Mouse (Mus musculus) liver, embryonic 14.5 days (tissue): ENCODE measurements around the gene Ddo. TPM values are rescaled to one million over a fixed set of nuclear protein-coding genes. Genes with fewer than 3 reads are reported as not detected.

Source experiments
- ATAC-seq: fragments of 200-750 bp; cut with Nextera tagmentation; 2 replicates; pipeline ENCODE4 v1.8.0; 2017; ENCODE audit warnings: moderate number of reproducible peaks, mild to moderate bottlenecking, moderate library complexity; ENCODE audit not compliant: insufficient read depth
- DNase-seq, 3 experiments: peaks; one replicate each; pipeline ENCODE4 v3.0.0-alpha.2; 2012 to 2013; ENCODE audit warnings: low read depth in 3 of 3, low spot score in 3 of 3
- H3K27ac ChIP-seq: fragments of 300-500 bp; sonication (generic); 2 replicates; pipeline ENCODE4 v1.5.1; 2014; ENCODE audit warnings: moderate library complexity, mild to moderate bottlenecking, control low read depth, inconsistent platforms
- H3K27me3 ChIP-seq: fragments of 300-500 bp; sonication (generic); 2 replicates; pipeline ENCODE4 v1.6.1; 2014; ENCODE audit warnings: mild to moderate bottlenecking, low read length, moderate library complexity; ENCODE audit not compliant: control insufficient read depth, insufficient read depth
- H3K36me3 ChIP-seq: fragments of 300-500 bp; sonication (generic); replicated peaks from 2 replicates; pipeline ENCODE4 v1.6.1; 2014; ENCODE audit warnings: low read depth; ENCODE audit not compliant: control insufficient read depth, insufficient read depth
- H3K4me1 ChIP-seq, 2 experiments: fragments of 200-500 bp in 1 of 2; fragments of 300-500 bp in 1 of 2; sonication (generic) in 1 of 2; replicated peaks; 2 replicates each; pipeline ENCODE4 v1.6.1; 2012 to 2014; ENCODE audit warnings: antibody characterized with exemption in 1 of 2, inconsistent platforms in 1 of 2, low read length in 1 of 2; ENCODE audit not compliant: control insufficient read depth in 2 of 2, insufficient read depth in 2 of 2
- H3K4me2 ChIP-seq: fragments of 300-500 bp; sonication (generic); 2 replicates; pipeline ENCODE4 v1.6.1; 2014; ENCODE audit warnings: low read depth, mild to moderate bottlenecking, control low read depth, moderate library complexity
- H3K4me3 ChIP-seq, 2 experiments: fragments of 200-500 bp in 1 of 2; fragments of 300-500 bp in 1 of 2; sonication (generic) in 1 of 2; 2 replicates each; pipeline ENCODE4 v1.5.1; 2012 to 2014; ENCODE audit warnings: low read depth in 2 of 2, low read length in 2 of 2, mild to moderate bottlenecking in 2 of 2, control low read depth in 1 of 2, inconsistent platforms in 1 of 2, moderate library complexity in 1 of 2; ENCODE audit not compliant: insufficient read depth in 1 of 2
- H3K9ac ChIP-seq: fragments of 300-500 bp; sonication (generic); replicated peaks from 2 replicates; pipeline ENCODE4 v1.6.1; 2014; ENCODE audit warnings: mild to moderate bottlenecking, control low read depth, moderate library complexity
- H3K9me3 ChIP-seq: fragments of 300-500 bp; sonication (generic); 2 replicates; pipeline ENCODE4 v1.6.1; 2016; ENCODE audit warnings: low read length, mixed read lengths; ENCODE audit not compliant: control insufficient read depth
- CTCF ChIP-seq: IDR thresholded peaks from 2 replicates; pipeline ENCODE4 v1.5.1; 2016; ENCODE audit warnings: antibody characterized with exemption, low read depth, control low read depth
- EP300 ChIP-seq: IDR thresholded peaks from 2 replicates; pipeline ENCODE4 v1.6.1; 2016; ENCODE audit warnings: antibody characterized with exemption, low read depth
- WGBS: fragments of 180-500 bp; shearing (Covaris S2); extraction: QIAGEN DNeasy Blood & Tissue Kit; methylation state at CpG from one replicate; pipeline ENCODE4 v1.1.7; 2014; ENCODE audit not compliant: insufficient replicate concordance; 5-methylcytosine and 5-hydroxymethylcytosine counted together
- polyA plus RNA-seq, 2 experiments: library from polyadenylated mRNA; depleted of rRNA in 1 of 2; stranded (reverse) in 1 of 2; unstranded in 1 of 2; fragments of >200 nt; fragmentation: Nextera tagmentation in 1 of 2; extraction: Ambion mirVana in 1 of 2; gene quantifications; 2 replicates each; pipeline versions ENCODE4 v1.2.1 to v1.2.3; 2012 to 2014

The Ddo gene
- polyA plus RNA-seq, 2 experiments = 0.02 TPM; not detected in 1

DNA sequence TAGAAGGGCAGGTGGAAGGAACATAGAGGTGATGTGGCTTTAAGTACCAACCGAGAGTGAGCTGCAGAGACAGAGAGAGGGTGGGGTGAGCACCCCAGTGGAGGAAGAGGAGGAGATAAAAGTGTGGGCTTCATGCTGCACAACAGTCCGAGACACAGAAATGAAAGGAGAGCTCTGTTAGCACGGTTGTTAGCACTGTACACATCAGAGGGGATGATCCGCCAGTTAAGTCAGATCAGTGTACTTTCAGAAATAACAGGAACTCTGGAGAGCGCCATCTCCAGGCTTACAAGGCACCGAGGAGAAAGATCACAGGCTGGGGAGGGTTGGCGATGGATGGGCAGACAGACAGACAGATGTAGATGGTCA lies 43.5 kb downstream of the Ddo start:
- no peak for ATAC-seq
- DNase-seq = no peak
- WGBS = 49% methylated on average over 7 of the region's 7 CpGs

DNA sequence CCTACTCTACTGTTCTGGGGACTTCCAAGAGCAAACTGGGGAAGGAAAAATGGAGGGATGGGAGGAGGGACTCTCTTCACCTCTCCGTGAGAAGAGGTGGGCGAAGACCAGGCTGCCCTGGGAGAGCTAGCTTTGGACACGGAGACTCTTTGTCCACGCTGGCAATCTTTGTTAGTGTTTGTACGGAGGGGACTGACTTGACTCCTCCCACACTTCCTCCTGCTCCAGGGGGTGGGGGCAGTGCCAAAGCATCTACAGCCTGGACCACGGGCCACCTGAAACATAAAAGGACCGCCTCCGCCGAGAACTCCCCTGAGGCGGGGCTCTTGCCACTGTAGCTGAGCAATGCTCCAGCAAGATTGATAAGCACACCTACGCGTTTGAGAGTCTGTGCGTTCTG lies 44.3 kb downstream of the Ddo start:
- no peak overlapping the region for H3K4me2 ChIP-seq
- H3K27ac ChIP-seq = no peak overlapping the region
- H3K36me3 ChIP-seq = no peaks in the 10 kb centered on the region
- TF ChIP-seq EP300 = no peak
- TF ChIP-seq CTCF = no peak
- H3K4me3 ChIP-seq = no peak overlapping the region
- no peaks in the 10 kb centered on the region for H3K27me3 ChIP-seq
- no peaks in the 10 kb centered on the region for H3K4me1 ChIP-seq
- ATAC-seq (no peak), DNase-seq (no peak)
- 10% methylated on average over 13 of the region's 13 CpGs for WGBS
- H3K9me3 ChIP-seq = no peaks in the 10 kb centered on the region
- no peak overlapping the region for H3K9ac ChIP-seq

More for the DNA sequence above, 43.5 kb downstream of the Ddo start:
- TF ChIP-seq CTCF (no peak), EP300 (no peak)
- Histone ChIP-seq H3K27ac (no peak overlapping the region), H3K4me2 (no peak overlapping the region), H3K36me3 (no peaks in the 10 kb centered on the region), H3K4me1 (no peaks in the 10 kb centered on the region), H3K9me3 (no peaks in the 10 kb centered on the region), H3K9ac (no peak overlapping the region), H3K4me3 (no peak overlapping the region), H3K27me3 (no peaks in the 10 kb centered on the region)

- TF ChIP-seq EP300 (no peak), CTCF (no peak)
- no peak for DNase-seq
- ATAC-seq = no peak
These were observed 46.1 kb downstream of the Ddo start for GRCm38 (mm10) chr10:40675921-40676320.

GRCm38 (mm10) chr10:40678477-40678876 lies 48.7 kb downstream of the Ddo start:
- Histone ChIP-seq H3K9ac (no peak overlapping the region), H3K27ac (no peak overlapping the region), H3K27me3 (peaks cover 8% of the 10 kb centered on the region), H3K36me3 (no peaks in the 10 kb centered on the region), H3K4me1 (no peaks in the 10 kb centered on the region), H3K9me3 (no peaks in the 10 kb centered on the region), H3K4me3 (no peak overlapping the region), H3K4me2 (no peak overlapping the region)
- 60% methylated on average over 3 of the region's 3 CpGs for WGBS
- DNase-seq = no peak
- TF ChIP-seq EP300 (no peak), CTCF (no peak)
- no peak for ATAC-seq

More at GRCm38 (mm10) chr10:40675921-40676320, 46.1 kb downstream of the Ddo start:
- Histone ChIP-seq H3K4me2 (no peak overlapping the region), H3K27ac (no peak overlapping the region), H3K9ac (no peak overlapping the region), H3K4me3 (no peak overlapping the region), H3K9me3 (no peaks in the 10 kb centered on the region), H3K27me3 (no peaks in the 10 kb centered on the region), H3K36me3 (no peaks in the 10 kb centered on the region), H3K4me1 (no peaks in the 10 kb centered on the region)
- WGBS = 28% methylated on average over 7 of the region's 7 CpGs

DNA sequence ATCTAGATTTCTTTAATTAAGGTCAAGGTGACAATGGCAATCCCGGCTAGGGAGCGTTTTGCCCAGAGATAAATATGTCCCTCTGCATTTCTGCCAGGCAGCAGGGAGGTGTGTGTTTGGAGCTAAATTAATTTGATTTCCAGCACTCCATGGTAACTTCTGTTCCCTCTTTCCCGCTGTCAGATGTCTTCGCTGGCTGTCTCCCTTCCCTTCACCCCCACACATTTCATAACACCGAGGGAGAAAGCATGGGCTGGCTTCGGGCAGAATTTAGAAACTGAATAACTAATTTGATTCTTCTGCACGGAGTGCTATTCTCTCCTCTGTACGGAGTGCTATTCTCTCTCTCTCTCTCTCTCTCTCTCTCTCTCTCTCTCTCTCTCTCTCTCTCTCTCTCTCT lies 52.7 kb downstream of the Ddo start:
- Histone ChIP-seq H3K27ac (no peak overlapping the region), H3K36me3 (no peaks in the 10 kb centered on the region), H3K4me2 (no peak overlapping the region; the same call in 1 of the 2 replicates), H3K9me3 (no peaks in the 10 kb centered on the region), H3K4me3 (no peak overlapping the region), H3K9ac (no peak overlapping the region), H3K27me3 (peaks cover 8% of the 10 kb centered on the region), H3K4me1 (no peaks in the 10 kb centered on the region)
- WGBS = 44% methylated on average over 8 of the region's 8 CpGs
- DNase-seq (no peak), ATAC-seq (no peak)
- TF ChIP-seq EP300 (no peak), CTCF (no peak)
